ENCODE assay signal across 8 mouse cellular contexts in the genomic region with DNA sequence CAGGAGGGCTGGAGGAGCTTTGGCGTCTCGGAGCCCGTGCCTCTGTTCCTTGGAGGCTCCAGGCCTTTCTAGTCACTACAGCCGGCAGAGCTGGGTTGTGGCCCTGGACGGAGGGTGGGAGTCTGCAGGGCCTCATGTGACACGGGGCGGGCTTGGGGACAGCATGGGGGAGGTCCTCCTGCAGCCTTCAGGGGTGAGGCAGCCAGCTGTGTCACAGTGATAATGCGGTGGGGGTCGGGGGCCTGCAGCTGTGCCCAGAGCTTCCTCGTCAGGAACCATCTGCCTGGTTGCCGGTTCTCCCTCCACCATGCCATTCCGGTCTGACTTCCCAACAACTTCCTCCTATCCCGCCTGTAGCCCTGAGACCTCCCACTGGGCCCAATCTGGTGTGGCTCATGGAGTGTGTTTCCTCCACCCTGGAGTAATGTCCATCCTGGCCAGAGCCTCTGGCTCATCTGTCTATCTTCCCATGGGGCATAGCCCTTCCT. TPM values are rescaled to one million over a fixed set of nuclear protein-coding genes. Genes with fewer than 3 reads are reported as not detected.
DNase-seq lines count a peak whose midpoint lies in the region; ATAC-seq and TF ChIP-seq lines count a peak whose summit lies in the region.

Gene Cbfa2t3, minus strand, starts transcription at position 105 of the 488 bp plus-strand sequence.

- peak; percentile 28 for DNase-seq in embryo, embryonic 11 days
- DNase-seq in embryo, embryonic 10.5 days (ENCODE audit: low spot score): no peak
- DNase-seq in embryonic facial prominence, embryonic 10.5 days (ENCODE audit: low spot score): peak; percentile 41
- DNase-seq in kidney, postnatal 25 days: peak; percentile 38 to 66
- DNase-seq in thymus, adult 2 months: peak; percentile 70

- H3K36me3 ChIP-seq in embryonic facial prominence, embryonic 10.5 days (replicated peaks): no peaks in the 10 kb centered on the region; the same call in 1 of the 2 replicates
- no peaks in the 10 kb centered on the region for H3K36me3 ChIP-seq in heart, embryonic 12.5 days
- H3K36me3 ChIP-seq in thymus, adult 2 months (ENCODE audit: control insufficient read depth, insufficient read depth, low read length): no peaks in the 10 kb centered on the region; the same call in 1 of the 2 replicates

- H3K4me2 ChIP-seq in heart, embryonic 12.5 days: peak within 1 kb of the TSS; percentile 57

- 0 out of 2 replicates have a peak, but pooled peaks have one; percentile 9 for TF ChIP-seq CTCF in thymus, adult 2 months (IDR thresholded peaks at IDR 0.05; ENCODE audit: borderline replicate concordance, control insufficient read depth, extremely low read depth, insufficient read depth, low read length, poor library complexity)

- ATAC-seq in heart, embryonic 12.5 days (ENCODE audit: insufficient number of reproducible peaks, low FRiP score): peak; percentile 83
- peak; percentile 11 for ATAC-seq in megakaryocyte, adult 5-6 weeks (ENCODE audit: poor library complexity, severe bottlenecking)
- no peak for ATAC-seq in inflammation-experienced regulatory T-cells, adult 6 months

- H3K4me1 ChIP-seq in embryonic facial prominence, embryonic 10.5 days: peaks cover 67% of the 10 kb centered on the region
- peaks cover 33% of the 10 kb centered on the region for H3K4me1 ChIP-seq in heart, embryonic 12.5 days (replicated peaks)
- peaks cover 88% of the 10 kb centered on the region for H3K4me1 ChIP-seq in thymus, adult 2 months (replicated peaks; ENCODE audit: control insufficient read depth, insufficient read depth, low read length)

- no peaks in the 10 kb centered on the region for H3K9me3 ChIP-seq in embryonic facial prominence, embryonic 10.5 days
- no peaks in the 10 kb centered on the region for H3K9me3 ChIP-seq in heart, embryonic 12.5 days (replicated peaks)

- peak within 1 kb of the TSS; percentile 52 for H3K9ac ChIP-seq in heart, embryonic 12.5 days

- 61% methylated on average over 13 of the region's 13 CpGs for WGBS in embryonic facial prominence, embryonic 10.5 days
- 28% methylated on average over 13 of the region's 13 CpGs for WGBS in heart, embryonic 12.5 days
- WGBS in thymus, adult 2 months: 6% methylated on average over 13 of the region's 13 CpGs

- H3K27ac ChIP-seq in embryonic facial prominence, embryonic 10.5 days (replicated peaks): peak within 1 kb of the TSS; percentile 35
- peak within 1 kb of the TSS; percentile 53; the same call in 1 of the 2 replicates for H3K27ac ChIP-seq in heart, embryonic 12.5 days (ENCODE audit: poor library complexity, severe bottlenecking)
- peak within 1 kb of the TSS; percentile 63 for H3K27ac ChIP-seq in thymus, adult 2 months (ENCODE audit: control insufficient read depth, insufficient read depth, low read length)

- peaks cover 57% of the 10 kb centered on the region for H3K27me3 ChIP-seq in embryonic facial prominence, embryonic 10.5 days (replicated peaks; ENCODE audit: low read depth, poor library complexity, severe bottlenecking)
- peaks cover under 1% of the 10 kb centered on the region; the same call in 1 of the 2 replicates for H3K27me3 ChIP-seq in heart, embryonic 12.5 days (replicated peaks)
- no peaks in the 10 kb centered on the region for H3K27me3 ChIP-seq in thymus, adult 2 months (ENCODE audit: control insufficient read depth, insufficient read depth, low read length)

- H3K4me3 ChIP-seq in embryonic facial prominence, embryonic 10.5 days: peak within 1 kb of the TSS; percentile 36
- peak within 1 kb of the TSS; percentile 39 for H3K4me3 ChIP-seq in heart, embryonic 12.5 days
- H3K4me3 ChIP-seq in thymus, adult 2 months (ENCODE audit: control insufficient read depth, insufficient read depth, low read length): peak within 1 kb of the TSS; percentile 55

- no peak for TF ChIP-seq POLR2A in thymus, adult 2 months (IDR thresholded peaks at IDR 0.05; ENCODE audit: control insufficient read depth, extremely low read depth, insufficient read depth, low read length, poor library complexity)

RNA-seq across cellular contexts. Expression of gene Cbfa2t3, which starts in this region (rescaled TPM):
- 1.7 and 2.3 TPM in 2 replicates for polyA plus RNA-seq in embryonic facial prominence, embryonic 10.5 days (2016; fragmentation: Nextera tagmentation; extraction: Ambion mirVana)
- polyA plus RNA-seq in heart, embryonic 12.5 days (2016; fragmentation: Nextera tagmentation; extraction: Ambion mirVana): 6.2 TPM in 2 replicates
- total RNA-seq in megakaryocyte, adult 5-6 weeks (2015): 29.5 and 30.0 TPM in 2 replicates
- 25.1 and 26.5 TPM in 2 replicates for total RNA-seq in megakaryocyte, adult 5-6 weeks (2017)
- polyA plus RNA-seq in thymus, adult 2 months (2012; rRNA removed): 62.3 and 76.8 TPM in 2 replicates
- under 1 TPM; 0.31 to 0.54 (median 0.52) TPM for polyA plus RNA-seq in inflammation-experienced regulatory T-cells, adult 6 months (2017; shearing (Covaris generic))
